Mouse (Mus musculus): Measurements from ENCODE around the gene Cd109.

DNA sequence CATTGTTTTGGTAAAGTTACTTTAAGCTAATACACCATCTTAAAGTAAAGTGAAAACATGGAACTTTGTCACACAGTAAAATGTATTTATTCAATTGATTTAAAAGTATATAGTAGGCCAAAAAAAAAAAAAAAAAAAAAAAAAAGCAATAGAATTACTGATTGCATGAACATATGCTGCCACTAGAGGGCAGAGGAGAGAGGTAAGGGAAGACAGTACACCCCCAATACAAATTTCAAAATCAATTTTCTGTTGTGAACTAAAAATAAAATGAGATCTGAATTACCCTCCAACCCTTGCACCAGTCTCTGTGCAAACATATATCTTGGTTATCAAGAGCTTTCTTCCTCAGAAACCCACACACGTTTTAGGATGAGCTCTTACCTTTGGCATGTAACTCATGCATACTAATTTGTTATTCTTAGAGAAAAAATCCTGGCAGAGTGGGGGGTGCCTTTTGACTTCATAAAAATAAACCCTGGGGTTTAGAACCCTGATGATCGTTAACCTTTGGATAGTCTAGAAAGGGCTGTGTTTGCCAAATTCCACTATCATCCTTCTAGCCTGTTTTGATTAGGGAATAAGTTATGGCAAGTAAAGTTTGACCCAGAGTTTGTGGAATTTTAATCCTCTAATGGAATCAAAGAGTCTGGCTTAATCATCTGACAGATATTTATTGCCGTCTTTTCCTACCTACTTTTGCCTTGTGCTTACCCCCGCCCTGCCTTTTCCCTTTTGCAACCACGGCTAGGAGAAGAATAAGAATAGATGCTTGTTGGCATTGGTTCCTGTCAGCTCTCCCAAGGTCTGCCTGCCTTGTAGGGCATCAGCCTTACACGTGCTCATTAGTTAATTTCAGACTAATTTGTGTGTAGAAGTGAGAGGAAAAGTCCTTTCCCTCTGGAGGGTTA, 105.8 kb downstream of the Cd109 start:
- TF ChIP-seq POLR2A (IDR thresholded peaks at IDR 0.05; ENCODE audit: borderline replicate concordance, low read depth, low read length) (no peak), CTCF (IDR thresholded peaks at IDR 0.05; ENCODE audit: low read depth, low read length) (no peak)
